Mouse (Mus musculus): ENCODE data around the gene Fbxl21. TPM values are rescaled to one million over a fixed set of nuclear protein-coding genes. Genes with fewer than 3 reads are reported as not detected.
A peak's percentile ranks its signal among the peaks of the same experiment; 100 is the strongest.

Fbxl21 gene
- polyA plus RNA-seq, 1 experiment from 2014 or later = 4.1 TPM

- Histone ChIP-seq H3K4me2 (replicated peaks) (no peak overlapping the region), H3K27ac (no peak overlapping the region), H3K36me3 (replicated peaks; ENCODE audit: control insufficient read depth, insufficient read depth) (no peaks in the 10 kb centered on the region), H3K4me1 (replicated peaks; ENCODE audit: control insufficient read depth, insufficient read depth, low read length) (no peaks in the 10 kb centered on the region), H3K4me3 (replicated peaks; ENCODE audit: low read length) (no peak overlapping the region), H3K9ac (no peak overlapping the region), H3K9me3 (ENCODE audit: control insufficient read depth, low read length) (no peaks in the 10 kb centered on the region), H3K27me3 (ENCODE audit: control insufficient read depth, insufficient read depth, low read length) (no peaks in the 10 kb centered on the region)
- 75% methylated on average over 8 of the region's 8 CpGs for WGBS
- DNase-seq (ENCODE audit: low spot score) = no peak
- ATAC-seq (ENCODE audit: low FRiP score) = no peak
Observed at GRCm38 (mm10) chr13:56561129-56561528, 38.9 kb downstream of the Fbxl21 start.

- DNase-seq (ENCODE audit: low spot score) = no peak
- H3K9me3 ChIP-seq (ENCODE audit: control insufficient read depth, low read length) = no peaks in the 10 kb centered on the region
Observed at GRCm38 (mm10) chr13:56563075-56563474, 40.8 kb downstream of the Fbxl21 start.

GRCm38 (mm10) chr13:56566336-56566735 lies 44.1 kb downstream of the Fbxl21 start:
- Histone ChIP-seq H3K4me3 (replicated peaks; ENCODE audit: low read length) (no peak overlapping the region), H3K27ac (no peak overlapping the region), H3K4me1 (replicated peaks; ENCODE audit: control insufficient read depth, insufficient read depth, low read length) (no peaks in the 10 kb centered on the region), H3K36me3 (replicated peaks; ENCODE audit: control insufficient read depth, insufficient read depth) (no peaks in the 10 kb centered on the region), H3K27me3 (ENCODE audit: control insufficient read depth, insufficient read depth, low read length) (no peaks in the 10 kb centered on the region), H3K9ac (no peak overlapping the region), H3K9me3 (ENCODE audit: control insufficient read depth, low read length) (no peaks in the 10 kb centered on the region), H3K4me2 (replicated peaks) (no peak overlapping the region)
- no peak for DNase-seq (ENCODE audit: low spot score)
- ATAC-seq (ENCODE audit: low FRiP score) = no peak
- WGBS = 52% methylated on average over 10 of the region's 10 CpGs

More at GRCm38 (mm10) chr13:56563075-56563474, 40.8 kb downstream of the Fbxl21 start:
- H3K27me3 ChIP-seq (ENCODE audit: control insufficient read depth, insufficient read depth, low read length) = no peaks in the 10 kb centered on the region
- no peak overlapping the region for H3K9ac ChIP-seq
- H3K4me1 ChIP-seq (replicated peaks; ENCODE audit: control insufficient read depth, insufficient read depth, low read length) = no peaks in the 10 kb centered on the region
- no peak overlapping the region for H3K4me2 ChIP-seq (replicated peaks)
- no peak overlapping the region for H3K27ac ChIP-seq
- no peaks in the 10 kb centered on the region for H3K36me3 ChIP-seq (replicated peaks; ENCODE audit: control insufficient read depth, insufficient read depth)
- 38% methylated on average over 6 of the region's 6 CpGs for WGBS
- no peak for ATAC-seq (ENCODE audit: low FRiP score)
- no peak overlapping the region for H3K4me3 ChIP-seq (replicated peaks; ENCODE audit: low read length)

GRCm38 (mm10) chr13:56571645-56572044 lies 49.4 kb downstream of the Fbxl21 start:
- no peaks in the 10 kb centered on the region for H3K9me3 ChIP-seq (ENCODE audit: control insufficient read depth, low read length)
- no peak for ATAC-seq (ENCODE audit: low FRiP score)
- H3K4me1 ChIP-seq (replicated peaks; ENCODE audit: control insufficient read depth, insufficient read depth, low read length) = no peaks in the 10 kb centered on the region
- no peak for DNase-seq (ENCODE audit: low spot score)
- no peak overlapping the region for H3K9ac ChIP-seq
- no peak overlapping the region for H3K27ac ChIP-seq
- H3K4me2 ChIP-seq (replicated peaks) = no peak overlapping the region
- H3K27me3 ChIP-seq (ENCODE audit: control insufficient read depth, insufficient read depth, low read length) = no peaks in the 10 kb centered on the region
- H3K36me3 ChIP-seq (replicated peaks; ENCODE audit: control insufficient read depth, insufficient read depth) = no peaks in the 10 kb centered on the region
- 89% methylated on average over 8 of the region's 8 CpGs for WGBS
- H3K4me3 ChIP-seq (replicated peaks; ENCODE audit: low read length) = no peak overlapping the region

- no peaks in the 10 kb centered on the region for H3K36me3 ChIP-seq (replicated peaks; ENCODE audit: control insufficient read depth, insufficient read depth)
- H3K4me1 ChIP-seq (replicated peaks; ENCODE audit: control insufficient read depth, insufficient read depth, low read length) = no peaks in the 10 kb centered on the region
- 74% methylated on average over 4 of the region's 4 CpGs for WGBS
- H3K9ac ChIP-seq = no peak overlapping the region
- H3K27ac ChIP-seq = no peak overlapping the region
- no peaks in the 10 kb centered on the region for H3K9me3 ChIP-seq (ENCODE audit: control insufficient read depth, low read length)
- no peak overlapping the region for H3K4me2 ChIP-seq (replicated peaks)
- no peak for DNase-seq (ENCODE audit: low spot score)
- no peak overlapping the region for H3K4me3 ChIP-seq (replicated peaks; ENCODE audit: low read length)
- H3K27me3 ChIP-seq (ENCODE audit: control insufficient read depth, insufficient read depth, low read length) = no peaks in the 10 kb centered on the region
- ATAC-seq (ENCODE audit: low FRiP score) = no peak
Observed at GRCm38 (mm10) chr13:56575074-56575473, 52.8 kb downstream of the Fbxl21 start.

- ATAC-seq (ENCODE audit: low FRiP score) = no peak
- WGBS = 66% methylated on average over 12 of the region's 12 CpGs
- Histone ChIP-seq H3K4me3 (replicated peaks; ENCODE audit: low read length) (no peak overlapping the region), H3K4me1 (replicated peaks; ENCODE audit: control insufficient read depth, insufficient read depth, low read length) (no peaks in the 10 kb centered on the region), H3K4me2 (replicated peaks) (no peak overlapping the region), H3K27me3 (ENCODE audit: control insufficient read depth, insufficient read depth, low read length) (no peaks in the 10 kb centered on the region), H3K9me3 (ENCODE audit: control insufficient read depth, low read length) (no peaks in the 10 kb centered on the region), H3K9ac (no peak overlapping the region), H3K27ac (no peak overlapping the region), H3K36me3 (replicated peaks; ENCODE audit: control insufficient read depth, insufficient read depth) (no peaks in the 10 kb centered on the region)
- no peak for DNase-seq (ENCODE audit: low spot score)
Observed at GRCm38 (mm10) chr13:56575701-56576321, 53.5 kb downstream of the Fbxl21 start.

GRCm38 (mm10) chr13:56578097-56578496 lies 55.8 kb downstream of the Fbxl21 start:
- Histone ChIP-seq H3K27ac (no peak overlapping the region), H3K27me3 (ENCODE audit: control insufficient read depth, insufficient read depth, low read length) (no peaks in the 10 kb centered on the region), H3K9me3 (ENCODE audit: control insufficient read depth, low read length) (no peaks in the 10 kb centered on the region), H3K4me1 (replicated peaks; ENCODE audit: control insufficient read depth, insufficient read depth, low read length) (peaks cover 14% of the 10 kb centered on the region), H3K4me3 (replicated peaks; ENCODE audit: low read length) (no peak overlapping the region), H3K9ac (no peak overlapping the region), H3K4me2 (replicated peaks) (no peak overlapping the region), H3K36me3 (replicated peaks; ENCODE audit: control insufficient read depth, insufficient read depth) (no peaks in the 10 kb centered on the region)
- WGBS = 85% methylated on average over 5 of the region's 5 CpGs
- DNase-seq (ENCODE audit: low spot score) (no peak), ATAC-seq (ENCODE audit: low FRiP score) (no peak)

GRCm38 (mm10) chr13:56580450-56580849 lies 58.2 kb downstream of the Fbxl21 start:
- WGBS = 74% methylated on average over 5 of the region's 5 CpGs
- Histone ChIP-seq H3K4me1 (replicated peaks; ENCODE audit: control insufficient read depth, insufficient read depth, low read length) (peaks cover 18% of the 10 kb centered on the region), H3K9me3 (ENCODE audit: control insufficient read depth, low read length) (no peaks in the 10 kb centered on the region), H3K36me3 (replicated peaks; ENCODE audit: control insufficient read depth, insufficient read depth) (no peaks in the 10 kb centered on the region), H3K4me2 (replicated peaks) (no peak overlapping the region), H3K27ac (no peak overlapping the region), H3K27me3 (ENCODE audit: control insufficient read depth, insufficient read depth, low read length) (no peaks in the 10 kb centered on the region), H3K9ac (no peak overlapping the region), H3K4me3 (replicated peaks; ENCODE audit: low read length) (no peak overlapping the region)
- ATAC-seq (ENCODE audit: low FRiP score) = no peak
- DNase-seq (ENCODE audit: low spot score) = no peak

GRCm38 (mm10) chr13:56581512-56581911 lies 59.2 kb downstream of the Fbxl21 start:
- H3K27me3 ChIP-seq (ENCODE audit: control insufficient read depth, insufficient read depth, low read length) = no peaks in the 10 kb centered on the region
- H3K4me1 ChIP-seq (replicated peaks; ENCODE audit: control insufficient read depth, insufficient read depth, low read length) = peaks cover 18% of the 10 kb centered on the region
- H3K9me3 ChIP-seq (ENCODE audit: control insufficient read depth, low read length) = no peaks in the 10 kb centered on the region
- no peak overlapping the region for H3K27ac ChIP-seq
- H3K4me2 ChIP-seq (replicated peaks) = no peak overlapping the region
- no peaks in the 10 kb centered on the region for H3K36me3 ChIP-seq (replicated peaks; ENCODE audit: control insufficient read depth, insufficient read depth)
- no peak overlapping the region for H3K4me3 ChIP-seq (replicated peaks; ENCODE audit: low read length)
- peak; percentile 54 for ATAC-seq (ENCODE audit: low FRiP score)
- WGBS = 5% methylated on average over 3 of the region's 3 CpGs
- DNase-seq (ENCODE audit: low spot score) = peak; percentile 42
- H3K9ac ChIP-seq = no peak overlapping the region

- peak; percentile 36 for DNase-seq (ENCODE audit: low spot score)
- Histone ChIP-seq H3K4me2 (replicated peaks) (peak overlapping the region; percentile 39), H3K36me3 (replicated peaks; ENCODE audit: control insufficient read depth, insufficient read depth) (no peaks in the 10 kb centered on the region), H3K4me3 (replicated peaks; ENCODE audit: low read length) (no peak overlapping the region), H3K27me3 (ENCODE audit: control insufficient read depth, insufficient read depth, low read length) (no peaks in the 10 kb centered on the region), H3K27ac (peak overlapping the region; percentile 71), H3K9me3 (ENCODE audit: control insufficient read depth, low read length) (no peaks in the 10 kb centered on the region), H3K9ac (0 out of 2 replicates have a peak overlapping the region, but pooled peaks have one; percentile 18), H3K4me1 (replicated peaks; ENCODE audit: control insufficient read depth, insufficient read depth, low read length) (peaks cover 18% of the 10 kb centered on the region)
- 0% methylated on average over 6 of the region's 6 CpGs for WGBS
- ATAC-seq (ENCODE audit: low FRiP score) = peak; percentile 88
Observed at GRCm38 (mm10) chr13:56581961-56582434, 59.7 kb downstream of the Fbxl21 start.

Measured in hindbrain, embryonic 14.5 days (tissue).